Mouse (Mus musculus): ENCODE data around the gene Lce1k.
"Not testable (repeated sequence)": the region's sequence is repeated elsewhere in the genome, so short reads cannot be mapped to it uniquely, and the experiment has no call there.

The Lce1k gene

GRCm38 (mm10) chr3:92807791-92808190 lies at the start of gene Lce1k:
Gene Lce1k, minus strand, starts transcription at chr3:92807891.
- no peak for DNase-seq

- no peak for DNase-seq
Measured at GRCm38 (mm10) chr3:92851186-92851585, 43.5 kb upstream of the Lce1k start, which contains the start of gene Lce1l. Gene Lce1l, minus strand, starts transcription at chr3:92851286.

- no peak for DNase-seq
Measured at GRCm38 (mm10) chr3:92827108-92827507, 19.4 kb upstream of the Lce1k start, which contains the start of gene Kprp. Gene Kprp, minus strand, starts transcription at chr3:92827247.

- DNase-seq = no peak
Measured at GRCm38 (mm10) chr3:92825808-92826207, 18.1 kb upstream of the Lce1k start.

- not testable (repeated sequence) for DNase-seq
Measured at GRCm38 (mm10) chr3:92816036-92816435, 8.3 kb upstream of the Lce1k start.

GRCm38 (mm10) chr3:92815581-92815980 lies 7.9 kb upstream of the Lce1k start:
- DNase-seq = no peak

- DNase-seq = no peak
Measured at GRCm38 (mm10) chr3:92790414-92790813, 17.3 kb downstream of the Lce1k start, which contains the start of gene Lce1j. Gene Lce1j, minus strand, starts transcription at chr3:92790514.

- no peak for DNase-seq
Measured at GRCm38 (mm10) chr3:92778799-92779198, 28.9 kb downstream of the Lce1k start, which contains the start of gene Lce1i. Gene Lce1i, minus strand, starts transcription at chr3:92778899.

GRCm38 (mm10) chr3:92771573-92771972 lies 36.1 kb downstream of the Lce1k start:
- DNase-seq = no peak

- DNase-seq = no peak
Measured at GRCm38 (mm10) chr3:92764965-92765364, 42.7 kb downstream of the Lce1k start, which contains the start of gene Lce1h. Gene Lce1h, minus strand, starts transcription at chr3:92765065.
